Mouse (Mus musculus) erythroblast, embryonic 14.5 days (primary cell): ENCODE data around the gene Mis18bp1.

ENCODE experiments used
- GATA1 ChIP-seq: IDR thresholded peaks from 2 replicates; pipeline ENCODE4 v1.6.1; 2012; ENCODE audit warnings: low read length, inconsistent platforms, mixed read lengths
- TAL1 ChIP-seq: IDR thresholded peaks from 3 replicates; pipeline ENCODE4 v1.6.1; 2012; ENCODE audit warnings: low read length, inconsistent platforms, mixed read lengths

- TF ChIP-seq GATA1, result no peak
- TF ChIP-seq TAL1, result no peak
Measured at GRCm38 (mm10) chr12:65206431-65206830, 34.0 kb upstream of the Mis18bp1 start.
